Mouse (Mus musculus): ENCODE results near the gene Itprip.

- no peak for TF ChIP-seq CTCF (IDR thresholded peaks at IDR 0.05; ENCODE audit: low read depth, low read length)
- TF ChIP-seq EP300 (IDR thresholded peaks at IDR 0.05; ENCODE audit: insufficient read depth, low read depth, low read length), result no peak
- no peak for TF ChIP-seq POLR2A (IDR thresholded peaks at IDR 0.05; ENCODE audit: insufficient read depth, low read length)
These were observed 18.5 kb downstream of the Itprip start for GRCm38 (mm10) chr19:47900558-47900957.
